Mouse (Mus musculus) ES-E14 (cell line): ENCODE measurements around the gene Abhd2. TPM values are rescaled to one million over a fixed set of nuclear protein-coding genes. Genes with fewer than 3 reads are reported as not detected.

Source experiments
- DNase-seq: peaks from one replicate; pipeline ENCODE4 v3.0.0-alpha.2; 2013; ENCODE audit warnings: low read depth, low spot score
- H3K27ac ChIP-seq: 2 replicates; pipeline ENCODE4 v1.5.1; 2012; ENCODE audit warnings: low read depth, mild to moderate bottlenecking, low read length, moderate library complexity, mixed read lengths; ENCODE audit not compliant: poor library complexity, insufficient read depth, severe bottlenecking
- H3K36me3 ChIP-seq: 2 replicates; pipeline ENCODE4 v1.6.1; 2012; ENCODE audit warnings: mild to moderate bottlenecking, low read length, moderate library complexity, mixed read lengths; ENCODE audit not compliant: control insufficient read depth, poor library complexity, insufficient read depth, severe bottlenecking
- H3K4me1 ChIP-seq, 2 experiments: fragments of 150-350 bp in 1 of 2; sonication (generic) in 1 of 2; 2 replicates each; pipeline ENCODE4 v1.6.1; 2012; ENCODE audit warnings: low read length in 2 of 2, mild to moderate bottlenecking in 1 of 2, mixed read lengths in 1 of 2; ENCODE audit not compliant: control insufficient read depth in 2 of 2, insufficient read depth in 2 of 2, poor library complexity in 1 of 2
- H3K4me3 ChIP-seq, 2 experiments: fragments of 150-350 bp in 1 of 2; sonication (generic) in 1 of 2; 2 replicates each; pipeline ENCODE4 v1.5.1; 2012; ENCODE audit warnings: low read length in 2 of 2, low read depth in 1 of 2, mild to moderate bottlenecking in 1 of 2, mixed read lengths in 1 of 2; ENCODE audit not compliant: insufficient read depth in 1 of 2, poor library complexity in 1 of 2, severe bottlenecking in 1 of 2
- H3K9ac ChIP-seq: 2 replicates; pipeline ENCODE4 v1.6.1; 2012; ENCODE audit warnings: low read depth, mild to moderate bottlenecking, low read length, mixed read lengths; ENCODE audit not compliant: poor library complexity, insufficient read depth, severe bottlenecking
- H3K9me3 ChIP-seq: fragments of 150-350 bp; sonication (generic); 2 replicates; pipeline ENCODE4 v1.6.1; 2012; ENCODE audit warnings: low read depth, mild to moderate bottlenecking, low read length; ENCODE audit not compliant: control insufficient read depth, insufficient read depth
- CHD2 ChIP-seq: IDR thresholded peaks from 2 replicates; pipeline ENCODE4 v1.6.1; 2014; ENCODE audit warnings: mild to moderate bottlenecking, low read depth, low read length, inconsistent platforms
- HCFC1 ChIP-seq: IDR thresholded peaks from 2 replicates; pipeline ENCODE4 v1.6.1; 2012; ENCODE audit warnings: low read length, inconsistent platforms, borderline replicate concordance; ENCODE audit not compliant: insufficient read depth
- MAFK ChIP-seq: IDR thresholded peaks from 2 replicates; pipeline ENCODE4 v1.6.1; 2014; ENCODE audit warnings: mild to moderate bottlenecking, low read depth, low read length, inconsistent platforms; ENCODE audit not compliant: insufficient read depth
- ZC3H11A ChIP-seq: IDR thresholded peaks from 2 replicates; pipeline ENCODE4 v1.6.1; 2012; ENCODE audit warnings: low read depth, mild to moderate bottlenecking, inconsistent platforms, low read length, borderline replicate concordance
- ZNF384 ChIP-seq: IDR thresholded peaks from 2 replicates; pipeline ENCODE4 v1.6.1; 2012; ENCODE audit warnings: low read depth, low read length, inconsistent platforms
- in situ Hi-C, 2 experiments: fragments of 600-800 bp; cut with MboI; formaldehyde crosslinking; loops; one replicate each; pipeline ENCODE4 v1.15.1; 2025; ENCODE audit warnings: low sequenced_read_pairs in 2 of 2, inconsistent platforms in 1 of 2; ENCODE audit not compliant: unreplicated experiment in 2 of 2
- total RNA-seq: library from RNA; depleted of rRNA; stranded (reverse); fragments of 300-350 nt; gene quantifications from 2 replicates; pipeline ENCODE4 v1.2.3, GENCODE M21; 2012

Gene Abhd2
- total RNA-seq, 1 experiment = 58.9 TPM

GRCm38 (mm10) chr7:79284160-79284888, 11.3 kb downstream of the Abhd2 start:
- DNase-seq = no peak
- no peak overlapping the region for H3K9ac ChIP-seq
- no peak overlapping the region for H3K4me3 ChIP-seq
- in situ Hi-C loops = no loop called here
- peaks cover 14 to 20% of the 10 kb centered on the region in 2 experiments for H3K4me1 ChIP-seq
- H3K36me3 ChIP-seq = no peaks in the 10 kb centered on the region; the same call in 1 of the 2 replicates
- TF ChIP-seq ZC3H11A (no peak), CHD2 (no peak), ZNF384 (no peak), MAFK (no peak), HCFC1 (no peak)
- H3K9me3 ChIP-seq = no peaks in the 10 kb centered on the region
- H3K27ac ChIP-seq = no peak overlapping the region

DNA sequence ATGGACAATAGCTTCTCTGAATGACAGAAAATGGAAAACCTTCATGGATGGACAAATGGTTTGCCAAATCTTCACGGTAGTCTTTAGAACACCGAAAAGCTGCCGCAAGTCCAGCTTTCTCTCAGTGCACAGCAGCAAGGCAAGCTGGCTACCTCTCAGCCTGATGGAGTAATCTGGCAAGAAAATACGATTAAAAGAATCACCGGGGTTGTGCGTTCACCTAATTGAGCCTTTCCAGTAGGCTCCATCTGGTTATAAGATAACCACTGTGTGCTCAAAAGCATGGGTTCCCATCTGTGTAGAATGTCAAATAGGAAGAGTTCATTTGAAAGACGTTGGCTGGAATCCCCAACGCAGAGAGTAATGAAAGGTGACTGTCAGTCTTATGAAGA, 11.9 kb downstream of the Abhd2 start:
- Histone ChIP-seq H3K36me3 (no peaks in the 10 kb centered on the region; the same call in 1 of the 2 replicates), H3K4me1 (peaks cover 11 to 16% of the 10 kb centered on the region in 2 experiments), H3K4me3 (no peak overlapping the region), H3K27ac (no peak overlapping the region), H3K9ac (no peak overlapping the region), H3K9me3 (no peaks in the 10 kb centered on the region)
- in situ Hi-C loops = no loop called here
- no peak for TF ChIP-seq ZNF384
- TF ChIP-seq CHD2 = no peak
- TF ChIP-seq ZC3H11A = no peak
- no peak for TF ChIP-seq MAFK
- TF ChIP-seq HCFC1 = no peak
- DNase-seq = no peak

- H3K36me3 ChIP-seq = no peaks in the 10 kb centered on the region; the same call in 1 of the 2 replicates
- peaks cover 10 to 16% of the 10 kb centered on the region in 2 experiments for H3K4me1 ChIP-seq
- in situ Hi-C loops = no loop called here
- H3K9me3 ChIP-seq = no peaks in the 10 kb centered on the region
- no peak overlapping the region for H3K4me3 ChIP-seq
- DNase-seq = no peak
- TF ChIP-seq ZNF384 (no peak), CHD2 (no peak), MAFK (no peak), ZC3H11A (no peak), HCFC1 (no peak)
- H3K9ac ChIP-seq = no peak overlapping the region
- H3K27ac ChIP-seq = no peak overlapping the region
Observed at GRCm38 (mm10) chr7:79285408-79285807, 12.4 kb downstream of the Abhd2 start.

DNA sequence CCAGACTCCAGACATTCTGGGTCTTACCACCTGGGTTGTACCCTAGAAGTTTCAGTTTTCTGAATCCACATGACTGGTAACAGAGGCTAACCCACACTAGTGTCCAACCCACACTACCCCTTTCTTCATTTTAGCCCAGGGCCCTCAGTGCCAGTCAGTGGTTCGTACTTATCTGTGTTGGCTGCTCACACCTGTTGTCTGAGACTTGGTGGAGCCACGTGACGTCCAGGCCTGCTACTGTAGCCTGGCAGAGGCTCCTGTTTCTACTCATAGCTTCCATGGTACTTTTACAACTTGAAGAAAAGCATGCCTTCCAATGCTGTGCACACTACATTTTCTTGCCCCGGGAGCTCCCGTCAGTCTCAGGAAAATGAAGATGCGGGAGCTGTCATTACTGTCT, 14.2 kb downstream of the Abhd2 start:
- no peak overlapping the region for H3K4me3 ChIP-seq
- no peaks in the 10 kb centered on the region for H3K9me3 ChIP-seq
- no peaks in the 10 kb centered on the region; the same call in 1 of the 2 replicates for H3K36me3 ChIP-seq
- H3K9ac ChIP-seq = no peak overlapping the region
- in situ Hi-C loops = no loop called here
- H3K27ac ChIP-seq = no peak overlapping the region
- peaks cover 10 to 13% of the 10 kb centered on the region in 2 experiments for H3K4me1 ChIP-seq
- DNase-seq = no peak
- TF ChIP-seq MAFK = no peak
- TF ChIP-seq CHD2 = no peak
- TF ChIP-seq ZC3H11A = no peak
- no peak for TF ChIP-seq HCFC1
- TF ChIP-seq ZNF384 = no peak

- Histone ChIP-seq H3K4me1 (peaks cover 10% of the 10 kb centered on the region in 2 experiments), H3K27ac (no peak overlapping the region), H3K4me3 (no peak overlapping the region), H3K9me3 (no peaks in the 10 kb centered on the region), H3K36me3 (no peaks in the 10 kb centered on the region; the same call in 1 of the 2 replicates), H3K9ac (no peak overlapping the region)
- in situ Hi-C loops = no loop called here
- TF ChIP-seq ZC3H11A (no peak), ZNF384 (no peak)
- DNase-seq = no peak
Observed at GRCm38 (mm10) chr7:79287928-79288327, 14.9 kb downstream of the Abhd2 start.
